In the genomic region with DNA sequence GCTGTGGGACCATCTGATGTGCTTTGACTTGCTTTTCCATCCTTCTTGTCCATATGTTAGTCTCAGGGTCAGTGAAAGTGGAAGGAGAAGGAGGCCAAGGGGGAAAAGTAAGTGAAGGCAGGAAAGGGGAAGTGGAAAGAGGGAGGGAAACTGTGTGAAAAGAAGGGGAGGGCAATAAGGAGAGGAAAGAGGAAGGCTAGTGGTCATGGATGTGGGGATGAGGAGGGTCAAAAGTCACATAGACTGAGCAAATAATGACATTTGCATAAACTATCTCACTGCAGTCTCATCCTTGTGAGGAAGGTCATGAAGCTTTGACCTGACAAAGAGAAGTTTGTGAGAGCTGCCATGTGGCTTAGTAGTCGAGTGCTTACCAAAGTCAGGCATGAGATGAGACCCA, we compare ENCODE assay signal across 14 mouse cellular contexts.
"Had no signal": no experiment of that assay in that cellular context is flagged by ENCODE, and none has a peak within 500 bp of the region (broad histone marks: within the 10 kb centered on the region; RNA-seq: fewer than 3 reads in every experiment).

No protein-coding gene starts in this region.

- H3K9ac ChIP-seq: liver, embryonic 14.5 days; lung, embryonic 14.5 days; midbrain, embryonic 12.5 days; neural tube, embryonic 12.5 days had no signal

- DNase-seq: lung, adult 18-20 months; lung, embryonic 14.5 days; lung, postnatal 10 days; lung, postnatal 4 days; midbrain, embryonic 14.5 days; right cerebral cortex, postnatal 14 days; thymus, adult 18-20 months; thymus, postnatal 14 days; thymus, postnatal 36 days had no signal

- H3K4me2 ChIP-seq: lung, embryonic 14.5 days; midbrain, embryonic 12.5 days; neural tube, embryonic 12.5 days had no signal

- H3K4me1 ChIP-seq: midbrain, embryonic 10.5 days; midbrain, embryonic 12.5 days; neural tube, embryonic 12.5 days had no signal

- ATAC-seq: midbrain, embryonic 16.5 days had no signal

- H3K9me3 ChIP-seq: midbrain, embryonic 10.5 days; midbrain, embryonic 12.5 days; neural tube, embryonic 12.5 days had no signal

- H3K27ac ChIP-seq: liver, embryonic 14.5 days; midbrain, embryonic 10.5 days; midbrain, embryonic 12.5 days; neural tube, embryonic 12.5 days had no signal

- H3K36me3 ChIP-seq: midbrain, embryonic 10.5 days; midbrain, embryonic 12.5 days; neural tube, embryonic 12.5 days had no signal

- H3K27me3 ChIP-seq: neural tube, embryonic 12.5 days had no signal

- H3K4me3 ChIP-seq: midbrain, embryonic 10.5 days; midbrain, embryonic 12.5 days; neural tube, embryonic 12.5 days had no signal
